8 mouse cellular contexts compared by ENCODE assay signal in the genomic region with DNA sequence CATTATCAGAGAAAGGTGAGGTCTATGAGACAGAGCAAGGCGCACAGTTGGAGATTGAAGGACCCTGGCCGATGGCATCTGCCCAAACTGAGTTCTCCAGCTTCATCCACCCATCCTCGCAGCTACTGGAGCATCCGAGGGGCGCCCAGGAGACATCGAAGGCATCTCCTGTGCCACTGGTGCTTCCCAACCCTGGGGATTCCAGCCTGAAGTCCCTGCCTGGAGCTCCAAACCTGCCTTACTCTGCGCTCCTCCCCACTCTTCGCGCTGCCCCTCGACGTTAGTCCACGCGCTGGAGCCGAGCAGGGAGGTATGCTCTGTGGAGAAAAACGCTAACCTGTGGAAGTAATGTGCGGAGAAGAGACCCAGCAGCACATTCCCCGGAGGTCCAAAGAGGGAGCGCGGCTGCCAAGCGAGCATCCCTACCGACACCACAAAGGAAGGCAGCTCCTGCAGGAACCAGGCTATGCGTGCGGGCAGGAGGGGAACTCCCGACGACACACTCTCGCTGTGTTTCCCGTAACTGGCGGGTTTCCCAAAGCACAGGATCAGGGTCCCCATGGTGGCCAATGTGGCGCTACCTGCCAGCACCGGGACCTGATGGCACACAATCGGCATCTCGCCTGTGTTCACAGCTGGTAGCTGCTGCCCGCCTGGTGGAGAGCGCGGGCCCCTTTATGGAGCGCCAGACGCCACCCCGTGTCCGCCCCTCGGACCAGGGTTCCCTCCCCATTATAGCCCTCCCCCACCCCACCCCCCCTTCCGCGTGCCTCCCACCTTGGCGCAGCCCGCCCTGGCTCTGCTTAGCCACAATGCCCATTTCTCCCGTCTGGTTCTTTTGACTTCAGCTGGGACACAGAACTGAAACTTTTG. TPM values are rescaled to one million over a fixed set of nuclear protein-coding genes. Genes with fewer than 3 reads are reported as not detected.
DNase-seq lines count a peak whose midpoint lies in the region; ATAC-seq lines count a peak whose summit lies in the region.

Gene Srd5a2 (minus strand): TSS at position 707 of the 873 bp plus-strand sequence.

- no peak for ATAC-seq in heart, embryonic 11.5 days (replicated peaks; ENCODE audit: insufficient number of reproducible peaks, low FRiP score, low TSS enrichment)
- peak; percentile 74 for ATAC-seq in forebrain, embryonic 15.5 days (replicated peaks)
- no peak for ATAC-seq in liver, embryonic 12.5 days

- H3K9ac ChIP-seq in heart, embryonic 11.5 days (ENCODE audit: low read depth, low read length), result no peak within 1 kb of the TSS
- no peak within 1 kb of the TSS; the same call in 1 of the 2 replicates for H3K9ac ChIP-seq in forebrain, embryonic 15.5 days (replicated peaks)
- no peak within 1 kb of the TSS for H3K9ac ChIP-seq in liver, embryonic 12.5 days

- no peak for DNase-seq in heart, postnatal 10 days
- peak; percentile 39 for DNase-seq in ZHBTc4 (ENCODE audit: low read depth, low spot score)
- DNase-seq in left cerebral cortex, adult 18-20 months (ENCODE audit: low spot score in 2 of 2), result no peak
- DNase-seq in urinary bladder, postnatal 25 days (ENCODE audit: low spot score), result no peak
- no peak for DNase-seq in frontal cortex, postnatal 25 days (ENCODE audit: low spot score in 2 of 2)

- peaks cover 47% of the 10 kb centered on the region for H3K27me3 ChIP-seq in heart, embryonic 11.5 days (ENCODE audit: control insufficient read depth, insufficient read depth, low read length)
- H3K27me3 ChIP-seq in forebrain, embryonic 15.5 days, result peaks cover 45% of the 10 kb centered on the region
- H3K27me3 ChIP-seq in liver, embryonic 12.5 days (replicated peaks), result peaks cover 52% of the 10 kb centered on the region

- peaks cover 5% of the 10 kb centered on the region; the same call in 1 of the 2 replicates for H3K4me1 ChIP-seq in heart, embryonic 11.5 days (ENCODE audit: control insufficient read depth, insufficient read depth, low read length)
- peaks cover 16% of the 10 kb centered on the region for H3K4me1 ChIP-seq in forebrain, embryonic 15.5 days
- H3K4me1 ChIP-seq in liver, embryonic 12.5 days, result no peaks in the 10 kb centered on the region

- no peaks in the 10 kb centered on the region for H3K36me3 ChIP-seq in heart, embryonic 11.5 days (ENCODE audit: control insufficient read depth, insufficient read depth, low read length)
- no peaks in the 10 kb centered on the region for H3K36me3 ChIP-seq in forebrain, embryonic 15.5 days
- H3K36me3 ChIP-seq in liver, embryonic 12.5 days, result no peaks in the 10 kb centered on the region

- intact Hi-C loops in heart, postnatal 10 days (cut with DNase I), result no loop called here

- H3K4me2 ChIP-seq in heart, embryonic 11.5 days, result peak within 1 kb of the TSS; percentile 62
- H3K4me2 ChIP-seq in forebrain, embryonic 15.5 days (replicated peaks), result peak within 1 kb of the TSS; percentile 45
- H3K4me2 ChIP-seq in liver, embryonic 12.5 days, result peak within 1 kb of the TSS; percentile 34

- peak within 1 kb of the TSS; percentile 37 for H3K4me3 ChIP-seq in heart, embryonic 11.5 days (ENCODE audit: low read depth, low read length)
- H3K4me3 ChIP-seq in forebrain, embryonic 15.5 days, result peak within 1 kb of the TSS; percentile 29
- 0 out of 2 replicates have a peak within 1 kb of the TSS, but pooled peaks have one; percentile 2 for H3K4me3 ChIP-seq in liver, embryonic 12.5 days

- no peak within 1 kb of the TSS for H3K27ac ChIP-seq in heart, embryonic 11.5 days (ENCODE audit: low read depth, low read length)
- H3K27ac ChIP-seq in forebrain, embryonic 15.5 days (replicated peaks), result no peak within 1 kb of the TSS
- H3K27ac ChIP-seq in liver, embryonic 12.5 days, result no peak within 1 kb of the TSS

- 2% methylated on average over 45 of the region's 45 CpGs for WGBS in heart, embryonic 11.5 days (ENCODE audit: insufficient replicate concordance)
- WGBS in forebrain, embryonic 15.5 days, result under 1% methylated on average over 45 of the region's 45 CpGs
- 4% methylated on average over 45 of the region's 45 CpGs for WGBS in liver, embryonic 12.5 days (ENCODE audit: insufficient replicate concordance)

- no peaks in the 10 kb centered on the region for H3K9me3 ChIP-seq in heart, embryonic 11.5 days (replicated peaks; ENCODE audit: control insufficient read depth, low read length)
- no peaks in the 10 kb centered on the region for H3K9me3 ChIP-seq in forebrain, embryonic 15.5 days
- H3K9me3 ChIP-seq in liver, embryonic 12.5 days (replicated peaks), result no peaks in the 10 kb centered on the region

RNA-seq across cellular contexts. Expression of gene Srd5a2, which starts in this region (rescaled TPM):
- not detected in 2 replicates for polyA plus RNA-seq in heart, embryonic 11.5 days (2014; fragmentation: Nextera tagmentation; extraction: Ambion mirVana)
- not detected for total RNA-seq in heart, postnatal 10 days (2021)
- polyA plus RNA-seq in forebrain, embryonic 15.5 days (2015; fragmentation: Nextera tagmentation; extraction: Ambion mirVana), result not detected in 2 replicates
- not detected in 2 replicates for polyA plus RNA-seq in liver, embryonic 12.5 days (2016; fragmentation: Nextera tagmentation; extraction: Ambion mirVana)
- under 1 TPM in 1 of 2 experiments, not detected in 1; 0.21 TPM for total RNA-seq in left cerebral cortex, adult 18-20 months (2021)

Comparison
In these comparisons a context has a peak if more than half of its experiments do, and no peak if none do; other contexts are left out.
1. Peak in ATAC-seq, H3K4me3 ChIP-seq and H3K4me2 ChIP-seq in forebrain, embryonic 15.5 days; RNA of the gene not detected or under 1 TPM.